Mouse (Mus musculus) E14TG2a.4 (cell line): Measurements from ENCODE around the gene Gad1.

ENCODE experiments used
- H3K27me3 ChIP-seq: 2 replicates; pipeline ENCODE4 v1.6.1; 2014; ENCODE audit warnings: low read length, control low read depth; ENCODE audit not compliant: insufficient read depth
- H3K36me3 ChIP-seq: 2 replicates; pipeline ENCODE4 v1.6.1; 2014; ENCODE audit warnings: low read length, control low read depth; ENCODE audit not compliant: insufficient read depth
- H3K4me1 ChIP-seq: replicated peaks from 2 replicates; pipeline ENCODE4 v1.6.1; 2014; ENCODE audit warnings: low read depth, low read length, control low read depth
- H3K4me3 ChIP-seq: replicated peaks from 2 replicates; pipeline ENCODE4 v1.5.1; 2014; ENCODE audit warnings: mild to moderate bottlenecking, low read length
- H3K9me3 ChIP-seq: 2 replicates; pipeline ENCODE4 v1.6.1; 2014; ENCODE audit warnings: low read length, control low read depth
- CTCF ChIP-seq: conservative IDR thresholded peaks from 2 replicates; pipeline ENCODE4 v1.5.1; 2014; ENCODE audit warnings: low read length
- NANOG ChIP-seq: IDR thresholded peaks from 2 replicates; pipeline ENCODE4 v1.6.1; 2014; ENCODE audit warnings: borderline replicate concordance, low read length, mixed read lengths
- POU5F1 ChIP-seq: IDR thresholded peaks from 2 replicates; pipeline ENCODE4 v1.6.1; 2014; ENCODE audit warnings: low read length, borderline replicate concordance

Gene Gad1

DNA sequence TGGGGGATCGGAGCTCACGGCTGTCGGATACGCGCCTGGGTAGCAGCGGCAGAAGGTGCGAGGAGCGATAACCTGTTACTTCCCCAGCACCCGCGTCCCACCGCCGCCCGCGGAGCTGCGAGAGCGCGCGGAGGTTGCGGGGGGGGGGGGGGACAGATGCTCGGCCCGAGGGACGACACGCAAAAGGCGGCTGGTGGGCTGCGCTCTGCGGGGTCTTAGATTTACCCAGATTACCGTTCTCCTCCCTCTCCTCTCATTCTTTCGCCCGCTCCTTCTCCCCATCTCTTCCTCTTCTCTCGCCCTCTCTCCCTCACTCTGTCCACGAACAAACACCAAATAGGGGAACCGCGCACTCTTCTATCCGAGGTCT, 9.7 kb downstream of the Gad1 start:
- H3K4me1 ChIP-seq = peaks cover 86% of the 10 kb centered on the region
- H3K36me3 ChIP-seq = 0 out of 2 replicates have a peak, but pooled peaks cover 8% of the 10 kb centered on the region
- peak overlapping the region; percentile 82 for H3K4me3 ChIP-seq
- no peak for TF ChIP-seq CTCF
- no peak for TF ChIP-seq NANOG
- no peak for TF ChIP-seq POU5F1
- peaks cover 75% of the 10 kb centered on the region for H3K27me3 ChIP-seq
- H3K9me3 ChIP-seq = no peaks in the 10 kb centered on the region

DNA sequence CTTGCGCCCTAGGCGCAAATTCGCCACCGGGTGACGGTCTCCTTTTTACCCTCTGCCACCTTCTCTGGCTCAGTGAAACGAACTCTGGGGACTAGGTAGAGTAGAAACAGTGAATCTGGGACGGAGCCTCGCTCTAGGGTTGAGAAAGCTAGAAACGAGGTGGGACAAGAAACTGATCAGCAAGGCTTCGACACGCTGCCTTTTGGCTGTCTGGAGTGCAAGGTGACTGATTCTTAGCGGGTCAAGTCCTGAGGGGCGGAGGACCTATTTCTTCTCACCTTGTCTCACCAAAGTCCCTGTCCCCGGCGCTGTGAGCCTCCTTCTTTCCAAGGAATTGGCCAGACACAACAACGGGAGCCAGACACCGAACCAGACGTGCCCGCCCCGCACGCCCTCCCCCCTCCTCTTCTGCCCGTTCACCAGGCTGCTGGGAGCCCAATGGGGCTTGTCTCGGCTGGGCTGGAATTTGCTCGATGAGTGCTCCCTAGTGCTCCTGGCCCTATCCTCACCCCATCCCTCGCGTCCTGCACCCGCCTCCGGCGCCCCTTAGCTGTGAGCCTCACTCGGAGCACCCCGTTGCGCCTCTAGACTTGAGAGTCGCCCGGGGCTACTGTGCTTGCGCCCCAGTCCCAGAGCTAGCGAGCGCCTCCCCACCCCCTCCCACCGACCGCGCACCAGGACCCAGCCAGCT, 10.3 kb downstream of the Gad1 start:
- Histone ChIP-seq H3K4me1 (peaks cover 87% of the 10 kb centered on the region), H3K4me3 (peak overlapping the region; percentile 82), H3K27me3 (peaks cover 80% of the 10 kb centered on the region), H3K9me3 (no peaks in the 10 kb centered on the region), H3K36me3 (0 out of 2 replicates have a peak, but pooled peaks cover 8% of the 10 kb centered on the region)
- no peak for TF ChIP-seq POU5F1
- no peak for TF ChIP-seq NANOG
- TF ChIP-seq CTCF = no peak

DNA sequence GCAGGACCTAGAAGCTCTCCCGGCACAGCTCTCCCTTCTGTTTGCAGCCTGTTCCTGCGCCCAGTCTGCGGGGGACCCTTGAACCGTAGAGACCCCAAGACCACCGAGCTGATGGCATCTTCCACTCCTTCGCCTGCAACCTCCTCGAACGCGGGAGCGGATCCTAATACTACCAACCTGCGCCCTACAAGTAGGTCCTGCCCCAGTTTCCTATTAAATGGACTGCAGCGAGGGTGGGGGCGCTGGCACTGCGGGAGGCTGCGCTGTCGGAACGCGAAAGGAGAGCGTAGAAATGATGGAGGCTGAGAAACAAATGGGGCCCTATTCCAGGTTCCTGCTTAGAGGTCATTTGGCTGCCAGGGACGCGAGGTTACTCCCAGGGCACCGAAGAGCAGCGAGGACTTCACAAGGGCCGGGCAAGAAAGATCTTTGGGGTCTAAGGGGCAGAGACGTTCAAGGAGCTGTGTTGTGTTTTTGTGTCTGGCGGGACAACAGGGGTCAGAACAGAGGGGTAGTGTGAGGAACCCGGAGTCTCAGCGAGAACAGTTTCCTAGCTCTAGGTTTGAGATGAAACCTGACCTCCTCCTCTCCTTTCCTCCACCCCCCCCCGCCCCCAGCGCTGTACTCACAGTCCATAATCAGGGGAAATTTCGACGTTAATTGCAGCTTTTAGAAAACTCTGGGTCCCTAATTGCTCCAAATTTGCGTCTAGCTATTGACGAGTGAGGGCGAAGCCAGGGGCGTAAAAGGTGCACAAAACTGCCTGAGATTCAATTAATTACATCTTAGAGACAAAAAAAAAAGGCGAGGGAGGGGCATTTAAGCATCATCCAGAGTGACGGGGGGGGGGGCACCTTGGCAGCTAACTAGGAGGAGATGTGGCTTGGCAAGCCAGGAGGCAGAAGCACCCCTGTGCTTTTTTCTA, 11.1 kb downstream of the Gad1 start:
- TF ChIP-seq NANOG (no peak), CTCF (no peak), POU5F1 (no peak)
- H3K4me1 ChIP-seq = peaks cover 90% of the 10 kb centered on the region
- peaks cover 89% of the 10 kb centered on the region for H3K27me3 ChIP-seq
- no peaks in the 10 kb centered on the region for H3K9me3 ChIP-seq
- H3K4me3 ChIP-seq = peak overlapping the region; percentile 82
- H3K36me3 ChIP-seq = 0 out of 2 replicates have a peak, but pooled peaks cover 8% of the 10 kb centered on the region

- H3K9me3 ChIP-seq = no peaks in the 10 kb centered on the region
- H3K27me3 ChIP-seq = peaks cover 97% of the 10 kb centered on the region
- peaks cover 12% of the 10 kb centered on the region; the same call in 1 of the 2 replicates for H3K36me3 ChIP-seq
- peak overlapping the region; percentile 82 for H3K4me3 ChIP-seq
- peaks cover 91% of the 10 kb centered on the region for H3K4me1 ChIP-seq
- TF ChIP-seq POU5F1 = no peak
- no peak for TF ChIP-seq CTCF
- no peak for TF ChIP-seq NANOG
Observed at GRCm38 (mm10) chr2:70564646-70565315, 11.9 kb downstream of the Gad1 start.

DNA sequence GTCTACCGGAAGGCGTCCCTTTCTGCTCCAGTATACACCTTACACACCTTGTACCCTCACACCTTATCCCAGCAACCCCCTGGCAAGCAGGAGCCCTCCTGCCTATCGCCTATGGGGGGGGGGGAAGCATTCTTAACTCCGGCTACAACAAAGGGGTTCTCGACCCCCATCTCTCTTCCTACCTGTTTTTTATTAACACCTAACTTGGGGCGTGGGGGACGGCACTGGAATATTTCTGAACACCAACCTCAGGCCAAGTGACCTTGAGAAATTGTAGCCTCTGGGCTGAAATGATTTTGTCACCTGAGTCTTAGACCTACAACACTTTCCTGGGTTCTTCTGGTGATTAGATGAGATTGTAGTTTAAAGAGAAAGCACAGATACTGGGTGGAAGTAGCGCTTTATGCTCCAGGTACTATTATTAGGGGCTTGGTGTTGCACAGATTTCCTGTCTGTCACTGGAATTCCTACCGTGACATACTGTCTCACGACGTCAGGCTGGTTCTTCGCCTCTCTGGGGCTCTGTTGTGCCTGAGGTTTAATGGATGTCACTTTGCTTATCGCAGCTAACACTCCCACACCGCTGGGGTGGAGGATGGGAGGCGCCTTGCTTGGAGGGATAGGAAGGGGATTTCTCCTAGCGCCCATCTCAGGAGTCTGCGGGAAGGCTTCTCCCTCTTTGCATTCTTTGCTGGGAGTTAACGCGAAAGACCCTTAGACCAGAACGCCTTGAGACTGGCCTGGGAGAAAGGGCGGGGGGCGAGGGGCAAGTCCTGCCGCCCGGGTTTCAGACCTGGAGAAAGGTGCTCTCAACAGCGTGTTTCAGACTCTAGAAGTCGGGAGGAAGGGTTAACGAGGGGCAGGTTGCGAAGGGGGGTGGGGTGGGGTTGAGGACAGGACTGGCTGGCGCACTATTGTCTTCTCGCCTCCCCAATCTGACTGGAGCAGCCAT, 13.1 kb downstream of the Gad1 start:
- peak overlapping the region; percentile 69 for H3K4me3 ChIP-seq
- peaks cover 80% of the 10 kb centered on the region for H3K4me1 ChIP-seq
- no peak for TF ChIP-seq CTCF
- no peak for TF ChIP-seq POU5F1
- TF ChIP-seq NANOG = no peak
- no peaks in the 10 kb centered on the region for H3K9me3 ChIP-seq
- peaks cover 17% of the 10 kb centered on the region for H3K36me3 ChIP-seq
- H3K27me3 ChIP-seq = peaks cover 93% of the 10 kb centered on the region

DNA sequence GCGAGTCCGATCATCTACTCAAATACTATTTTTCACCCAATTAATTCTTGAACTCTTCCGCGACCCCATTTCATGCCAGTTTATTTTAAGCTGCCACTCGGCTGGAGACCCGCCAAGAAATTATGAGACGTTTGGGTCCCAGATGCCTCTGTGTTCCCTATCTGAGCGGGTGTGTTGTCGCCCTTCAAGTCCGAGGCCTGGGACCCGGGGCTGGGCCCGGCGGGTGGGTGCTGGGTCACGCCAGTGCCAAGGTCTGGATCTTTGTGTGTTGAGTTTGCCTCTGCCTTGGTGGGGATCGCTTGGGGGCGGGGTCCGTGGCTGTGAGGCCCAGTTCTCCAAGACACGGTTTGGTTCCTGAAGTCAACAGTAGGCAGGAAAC, 13.7 kb downstream of the Gad1 start:
- no peaks in the 10 kb centered on the region for H3K9me3 ChIP-seq
- peaks cover 74% of the 10 kb centered on the region for H3K4me1 ChIP-seq
- peaks cover 23% of the 10 kb centered on the region for H3K36me3 ChIP-seq
- peak overlapping the region; percentile 69 for H3K4me3 ChIP-seq
- peaks cover 95% of the 10 kb centered on the region for H3K27me3 ChIP-seq
- TF ChIP-seq CTCF = no peak
- TF ChIP-seq POU5F1 = no peak
- no peak for TF ChIP-seq NANOG

GRCm38 (mm10) chr2:70567071-70567681, 14.3 kb downstream of the Gad1 start:
- Histone ChIP-seq H3K9me3 (no peaks in the 10 kb centered on the region), H3K4me3 (peak overlapping the region; percentile 69), H3K27me3 (peaks cover 95% of the 10 kb centered on the region), H3K36me3 (peaks cover 26% of the 10 kb centered on the region), H3K4me1 (peaks cover 73% of the 10 kb centered on the region)
- peak; percentile 47 for TF ChIP-seq CTCF
- no peak for TF ChIP-seq NANOG
